Comparison of ENCODE assay signal across 16 mouse cellular contexts in genomic region chr2:91832227-91832626, GRCm38 (mm10).
DNase-seq lines count a peak whose midpoint lies in the region; ATAC-seq and TF ChIP-seq lines count a peak whose summit lies in the region.
"Had no signal": no experiment of that assay in that cellular context is flagged by ENCODE, and none has a peak within 500 bp of the region (broad histone marks: within the 10 kb centered on the region; RNA-seq: fewer than 3 reads in every experiment).

No protein-coding gene starts in this region.

- no peak overlapping the region for H3K4me3 ChIP-seq in intestine, embryonic 15.5 days (replicated peaks)
- H3K4me3 ChIP-seq in kidney, adult 2 months (ENCODE audit: insufficient read depth, low read depth, low read length), result no peak overlapping the region
- H3K4me3 ChIP-seq in stomach, embryonic 15.5 days (replicated peaks), result no peak overlapping the region
- H3K4me3 ChIP-seq in neural tube, embryonic 15.5 days (replicated peaks), result no peak overlapping the region
- H3K4me3 ChIP-seq: embryonic facial prominence, embryonic 15.5 days; limb, embryonic 10.5 days had no signal

- peak; percentile 89 for ATAC-seq in intestine, embryonic 15.5 days
- ATAC-seq in stomach, embryonic 15.5 days (ENCODE audit: insufficient read depth, low FRiP score, low read depth), result peak; percentile 75; the same call in 1 of the 2 replicates
- no peak for ATAC-seq in neural tube, embryonic 15.5 days (ENCODE audit: low FRiP score)
- ATAC-seq: CD4-positive, CD25-positive, alpha-beta regulatory T cell, adult 4 months had no signal

- H3K36me3 ChIP-seq in intestine, embryonic 15.5 days, result no peaks in the 10 kb centered on the region
- no peaks in the 10 kb centered on the region for H3K36me3 ChIP-seq in kidney, adult 2 months (ENCODE audit: control insufficient read depth, insufficient read depth, low read length)
- H3K36me3 ChIP-seq in stomach, embryonic 15.5 days, result no peaks in the 10 kb centered on the region
- H3K36me3 ChIP-seq in neural tube, embryonic 15.5 days, result no peaks in the 10 kb centered on the region
- H3K36me3 ChIP-seq: embryonic facial prominence, embryonic 15.5 days had no signal

- H3K9ac ChIP-seq in intestine, embryonic 15.5 days, result no peak overlapping the region
- no peak overlapping the region for H3K9ac ChIP-seq in stomach, embryonic 15.5 days
- no peak overlapping the region for H3K9ac ChIP-seq in neural tube, embryonic 15.5 days (replicated peaks)
- H3K9ac ChIP-seq: embryonic facial prominence, embryonic 15.5 days had no signal

- no peak overlapping the region for H3K4me2 ChIP-seq in intestine, embryonic 15.5 days (replicated peaks)
- no peak overlapping the region for H3K4me2 ChIP-seq in stomach, embryonic 15.5 days
- H3K4me2 ChIP-seq in neural tube, embryonic 15.5 days, result no peak overlapping the region
- H3K4me2 ChIP-seq: embryonic facial prominence, embryonic 15.5 days had no signal

- H3K4me1 ChIP-seq in intestine, embryonic 15.5 days (replicated peaks), result 0 out of 2 replicates have a peak, but pooled peaks cover 6% of the 10 kb centered on the region
- H3K4me1 ChIP-seq in kidney, adult 2 months (ENCODE audit: control insufficient read depth, insufficient read depth, low read length), result peaks cover 6% of the 10 kb centered on the region
- no peaks in the 10 kb centered on the region for H3K4me1 ChIP-seq in stomach, embryonic 15.5 days
- H3K4me1 ChIP-seq in neural tube, embryonic 15.5 days, result peaks cover 9% of the 10 kb centered on the region; the same call in 1 of the 2 replicates
- H3K4me1 ChIP-seq: embryonic facial prominence, embryonic 15.5 days had no signal

- peak; percentile 89 for DNase-seq in kidney, adult 2 months
- DNase-seq in kidney, postnatal 25 days, result peak; percentile 46 to 82
- no peak for DNase-seq in left cerebral cortex, adult 9 months (ENCODE audit: low spot score in 2 of 2)
- no peak for DNase-seq in ovary, postnatal 14 days (ENCODE audit: low spot score)
- DNase-seq: adrenal gland, postnatal 14 days; cerebellum, adult 9-11 months; heart, postnatal 10 days; lung, adult 2 months; midbrain, embryonic 14.5 days; thymus, postnatal 25 days had no signal

- H3K27ac ChIP-seq in intestine, embryonic 15.5 days, result no peak overlapping the region
- H3K27ac ChIP-seq in kidney, adult 2 months (ENCODE audit: insufficient read depth, low read depth, low read length), result no peak overlapping the region
- no peak overlapping the region for H3K27ac ChIP-seq in stomach, embryonic 15.5 days
- H3K27ac ChIP-seq in neural tube, embryonic 15.5 days (replicated peaks), result no peak overlapping the region
- H3K27ac ChIP-seq: embryonic facial prominence, embryonic 15.5 days; limb, embryonic 10.5 days had no signal

- no peaks in the 10 kb centered on the region for H3K9me3 ChIP-seq in intestine, embryonic 15.5 days
- H3K9me3 ChIP-seq in stomach, embryonic 15.5 days, result no peaks in the 10 kb centered on the region
- H3K9me3 ChIP-seq in neural tube, embryonic 15.5 days (replicated peaks), result no peaks in the 10 kb centered on the region
- H3K9me3 ChIP-seq: embryonic facial prominence, embryonic 15.5 days; limb, embryonic 10.5 days had no signal

- no peaks in the 10 kb centered on the region for H3K27me3 ChIP-seq in intestine, embryonic 15.5 days (replicated peaks)
- no peaks in the 10 kb centered on the region for H3K27me3 ChIP-seq in kidney, adult 2 months (replicated peaks; ENCODE audit: control insufficient read depth, insufficient read depth, low read length)
- no peaks in the 10 kb centered on the region for H3K27me3 ChIP-seq in stomach, embryonic 15.5 days (replicated peaks)
- no peaks in the 10 kb centered on the region for H3K27me3 ChIP-seq in neural tube, embryonic 15.5 days (replicated peaks)
- H3K27me3 ChIP-seq: embryonic facial prominence, embryonic 15.5 days had no signal

- TF ChIP-seq CTCF in kidney, adult 2 months (conservative IDR thresholded peaks at IDR 0.05; ENCODE audit: insufficient read depth, insufficient read length, low read depth, low read length), result no peak

- TF ChIP-seq POLR2A in kidney, adult 2 months (IDR thresholded peaks at IDR 0.05; ENCODE audit: low read depth, low read length), result no peak

Comparison
In these comparisons a context has a peak if more than half of its experiments do, and no peak if none do; other contexts are left out.
1. DNase-seq: peak in kidney, adult 2 months (single experiment) and kidney, postnatal 25 days (2 of 2); none in left cerebral cortex, adult 9 months (0 of 2) and ovary, postnatal 14 days (single experiment).